Mouse (Mus musculus) hindbrain, embryonic 16.5 days (tissue): ENCODE data around the gene Ston1. TPM values are rescaled to one million over a fixed set of nuclear protein-coding genes. Genes with fewer than 3 reads are reported as not detected.

ENCODE experiments used
- ATAC-seq: fragments of 200-750 bp; cut with Nextera tagmentation; 2 replicates; pipeline ENCODE4 v1.8.0; 2017; ENCODE audit warnings: moderate TSS enrichment, moderate library complexity
- H3K27ac ChIP-seq: fragments of 300-500 bp; sonication (generic); 2 replicates; pipeline ENCODE4 v1.5.1; 2014; ENCODE audit warnings: low read depth, mild to moderate bottlenecking, control low read depth, low read length, moderate library complexity
- H3K27me3 ChIP-seq: fragments of 300-500 bp; sonication (generic); replicated peaks from 2 replicates; pipeline ENCODE4 v1.6.1; 2014; ENCODE audit warnings: low read length; ENCODE audit not compliant: control insufficient read depth, insufficient read depth
- H3K36me3 ChIP-seq: fragments of 300-500 bp; sonication (generic); 2 replicates; pipeline ENCODE4 v1.6.1; 2014; ENCODE audit warnings: mild to moderate bottlenecking, low read length, moderate library complexity, mixed read lengths; ENCODE audit not compliant: control insufficient read depth, insufficient read depth
- H3K4me1 ChIP-seq: fragments of 300-500 bp; sonication (generic); 2 replicates; pipeline ENCODE4 v1.6.1; 2014; ENCODE audit warnings: low read depth, low read length; ENCODE audit not compliant: control insufficient read depth, insufficient read depth
- H3K4me2 ChIP-seq: fragments of 300-500 bp; sonication (generic); 2 replicates; pipeline ENCODE4 v1.6.1; 2014; ENCODE audit warnings: mild to moderate bottlenecking, low read length, control low read depth, moderate library complexity
- H3K4me3 ChIP-seq: fragments of 300-500 bp; sonication (generic); 2 replicates; pipeline ENCODE4 v1.5.1; 2014; ENCODE audit warnings: mild to moderate bottlenecking, low read length, control low read depth, moderate library complexity
- H3K9ac ChIP-seq: fragments of 300-500 bp; sonication (generic); 2 replicates; pipeline ENCODE4 v1.6.1; 2014; ENCODE audit warnings: low read depth, mild to moderate bottlenecking, control low read depth, low read length, moderate library complexity
- H3K9me3 ChIP-seq: fragments of 300-500 bp; sonication (generic); 2 replicates; pipeline ENCODE4 v1.6.1; 2014; ENCODE audit warnings: mild to moderate bottlenecking, low read length, moderate library complexity; ENCODE audit not compliant: control insufficient read depth
- WGBS: fragments of 180-500 bp; shearing (Covaris S2); extraction: QIAGEN DNeasy Blood & Tissue Kit; methylation state at CpG from one replicate; pipeline ENCODE4 v1.1.7; 2014; 5-methylcytosine and 5-hydroxymethylcytosine counted together
- polyA plus RNA-seq: library from polyadenylated mRNA; unstranded; fragments of >200 nt; fragmentation: Nextera tagmentation; extraction: Ambion mirVana; gene quantifications from 2 replicates; pipeline ENCODE4 v1.2.1, GENCODE M21; 2015

Gene Ston1
- polyA plus RNA-seq, 1 experiment from 2014 or later, result 2.1 TPM

DNA sequence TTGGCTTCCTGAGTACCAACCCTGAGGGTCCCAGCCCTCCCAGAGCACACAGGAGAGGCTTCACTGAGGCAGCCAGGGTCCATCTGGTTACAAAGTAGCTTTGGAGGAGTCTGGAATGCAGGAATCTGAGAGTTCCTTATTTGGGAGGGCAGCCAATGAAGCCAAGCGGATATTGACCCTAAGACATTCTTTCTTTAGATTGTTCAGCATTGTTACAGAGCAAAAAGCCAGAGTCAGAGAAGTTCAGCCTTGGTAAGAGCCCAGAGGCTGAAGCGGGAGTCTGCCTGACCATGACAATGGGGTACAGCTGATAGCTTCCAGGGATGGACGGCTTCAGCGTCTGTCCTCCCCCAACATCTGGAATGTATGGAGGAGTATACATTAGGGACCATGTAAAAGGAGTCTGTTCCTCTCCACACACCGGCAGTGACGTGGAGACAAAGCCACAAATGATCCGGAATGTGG lies 28.9 kb downstream of the Ston1 start:
- Histone ChIP-seq H3K4me2 (no peak overlapping the region), H3K36me3 (no peaks in the 10 kb centered on the region), H3K4me3 (no peak overlapping the region), H3K9me3 (no peaks in the 10 kb centered on the region), H3K9ac (no peak overlapping the region), H3K27me3 (no peaks in the 10 kb centered on the region), H3K27ac (no peak overlapping the region), H3K4me1 (peaks cover 9% of the 10 kb centered on the region)
- WGBS, result 42% methylated on average over 7 of the region's 7 CpGs
- ATAC-seq, result no peak

DNA sequence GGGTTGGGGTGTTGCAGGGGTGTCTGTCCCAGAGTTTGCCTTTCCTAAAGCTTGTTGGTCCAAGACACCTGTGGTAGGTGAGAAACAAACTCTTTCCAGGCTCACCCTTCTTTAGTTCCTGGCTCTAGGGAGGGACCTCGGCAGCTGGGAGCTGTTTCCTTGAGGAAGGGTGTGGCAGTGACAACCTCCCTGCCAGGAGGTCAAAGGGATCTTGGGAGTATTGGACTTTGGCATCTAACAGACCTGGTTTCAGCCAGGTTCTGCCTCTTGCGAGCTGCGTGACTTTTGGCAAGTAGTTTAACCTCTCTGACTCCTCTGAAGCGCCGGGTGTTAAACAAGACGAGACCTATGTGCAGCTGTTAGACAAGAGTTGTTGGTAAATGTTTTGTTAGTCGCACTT lies 29.7 kb downstream of the Ston1 start:
- 79% methylated on average over 7 of the region's 7 CpGs for WGBS
- no peak for ATAC-seq
- no peak overlapping the region for H3K4me3 ChIP-seq
- H3K27ac ChIP-seq, result no peak overlapping the region
- H3K27me3 ChIP-seq, result no peaks in the 10 kb centered on the region
- H3K9me3 ChIP-seq, result no peaks in the 10 kb centered on the region
- no peak overlapping the region; the same call in 1 of the 2 replicates for H3K4me2 ChIP-seq
- H3K36me3 ChIP-seq, result no peaks in the 10 kb centered on the region
- H3K4me1 ChIP-seq, result peaks cover 9% of the 10 kb centered on the region
- H3K9ac ChIP-seq, result no peak overlapping the region

DNA sequence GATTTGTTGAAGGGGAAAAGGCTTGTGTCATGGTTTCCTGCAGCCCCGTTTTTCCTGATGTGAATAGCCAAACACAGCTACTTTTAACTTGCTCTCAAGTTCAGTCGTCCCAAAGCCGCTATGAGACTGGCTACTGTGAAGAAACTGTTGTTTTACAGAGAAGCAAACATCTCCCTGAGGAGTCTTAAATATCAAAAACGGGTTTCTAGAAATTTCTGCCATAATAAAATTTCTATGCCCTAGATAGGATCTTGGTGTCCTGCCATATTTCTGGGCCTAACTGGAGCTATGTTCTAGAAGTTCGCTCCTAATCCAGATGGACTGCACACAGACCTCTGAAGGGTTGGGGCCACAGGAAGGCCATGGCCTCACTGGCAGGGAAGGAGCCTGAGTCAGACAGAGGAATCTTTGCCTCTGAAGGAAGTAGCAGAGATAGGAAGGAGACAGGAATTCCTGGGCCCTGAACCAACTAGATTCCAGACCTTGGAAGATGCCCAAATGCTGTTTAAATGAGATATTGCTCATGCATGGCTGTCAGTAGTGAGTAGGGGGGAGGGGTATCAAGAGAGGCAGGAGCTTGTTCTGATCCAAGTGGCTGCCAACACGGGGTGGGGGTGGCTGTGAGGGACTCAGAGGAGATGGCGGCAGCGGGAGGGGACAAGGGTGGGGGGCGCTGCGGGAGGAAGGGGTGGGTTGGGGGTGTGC lies 31.3 kb downstream of the Ston1 start:
- H3K4me1 ChIP-seq, result peaks cover 9% of the 10 kb centered on the region
- H3K27me3 ChIP-seq, result no peaks in the 10 kb centered on the region
- no peaks in the 10 kb centered on the region for H3K9me3 ChIP-seq
- no peak overlapping the region for H3K9ac ChIP-seq
- ATAC-seq, result peak; percentile 67
- 42% methylated on average over 10 of the region's 10 CpGs for WGBS
- peak overlapping the region; percentile 60 for H3K27ac ChIP-seq
- H3K36me3 ChIP-seq, result no peaks in the 10 kb centered on the region
- peak overlapping the region; percentile 3; the same call in 1 of the 2 replicates for H3K4me2 ChIP-seq
- H3K4me3 ChIP-seq, result no peak overlapping the region

DNA sequence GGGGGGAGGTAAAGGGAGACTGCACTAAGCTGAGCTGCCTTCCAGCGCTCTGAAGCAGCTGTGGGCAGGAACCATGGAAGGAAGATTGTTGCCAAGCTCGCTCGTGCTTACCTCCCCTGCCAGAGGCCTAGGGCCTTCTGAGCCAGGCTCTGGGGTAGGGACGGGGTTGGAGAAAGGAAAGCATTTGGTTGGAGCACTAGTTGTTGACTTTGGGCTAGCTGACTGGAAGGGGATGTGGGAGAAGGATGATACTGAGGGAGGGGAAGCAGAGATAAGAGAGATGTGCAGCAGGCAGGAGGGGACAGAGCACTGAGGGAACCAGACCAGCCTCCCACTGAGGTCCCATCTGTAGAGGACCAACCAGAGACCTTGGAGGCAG lies 31.9 kb downstream of the Ston1 start:
- Histone ChIP-seq H3K27ac (peak overlapping the region; percentile 60), H3K4me1 (peaks cover 9% of the 10 kb centered on the region), H3K4me3 (no peak overlapping the region), H3K4me2 (peak overlapping the region; percentile 3; the same call in 1 of the 2 replicates), H3K27me3 (no peaks in the 10 kb centered on the region), H3K36me3 (no peaks in the 10 kb centered on the region), H3K9me3 (no peaks in the 10 kb centered on the region), H3K9ac (no peak overlapping the region)
- 13% methylated on average over 4 of the region's 4 CpGs for WGBS
- peak; percentile 82 for ATAC-seq

DNA sequence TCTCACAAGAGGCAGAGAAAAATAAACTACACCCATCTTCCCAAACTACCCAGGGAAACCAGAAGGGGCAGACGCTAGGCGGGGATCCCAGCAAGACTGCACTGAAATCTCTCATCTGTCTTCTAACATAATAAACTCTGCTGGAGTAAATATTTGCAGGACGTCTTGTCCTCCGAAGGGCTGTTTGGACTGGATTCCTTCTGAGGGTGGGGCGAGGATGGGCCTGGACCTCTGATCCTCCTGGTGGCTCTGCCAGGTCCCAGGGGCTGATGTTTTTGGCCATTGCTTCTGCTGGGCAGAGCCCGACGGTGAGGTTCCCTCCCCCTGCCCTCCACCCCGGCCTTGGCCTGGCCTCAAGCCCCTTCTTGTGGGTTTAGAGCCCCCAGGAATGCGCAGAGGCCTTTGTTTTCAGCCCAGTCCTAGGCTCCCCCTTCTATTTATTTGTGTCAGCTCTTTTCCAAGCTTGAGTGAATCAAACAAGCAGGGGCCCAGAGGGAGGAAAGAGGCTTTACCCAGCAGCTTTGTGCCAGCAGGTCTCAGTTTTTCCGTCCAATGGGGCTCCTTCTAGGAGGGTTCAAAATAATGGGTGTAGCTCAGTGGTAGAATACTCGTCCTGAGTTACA lies 32.6 kb downstream of the Ston1 start:
- Histone ChIP-seq H3K4me1 (peaks cover 9% of the 10 kb centered on the region), H3K27me3 (no peaks in the 10 kb centered on the region), H3K9ac (no peak overlapping the region), H3K9me3 (no peaks in the 10 kb centered on the region), H3K4me2 (no peak overlapping the region), H3K27ac (peak overlapping the region; percentile 60), H3K4me3 (no peak overlapping the region), H3K36me3 (no peaks in the 10 kb centered on the region)
- WGBS, result 15% methylated on average over 11 of the region's 11 CpGs
- peak; percentile 72 for ATAC-seq

DNA sequence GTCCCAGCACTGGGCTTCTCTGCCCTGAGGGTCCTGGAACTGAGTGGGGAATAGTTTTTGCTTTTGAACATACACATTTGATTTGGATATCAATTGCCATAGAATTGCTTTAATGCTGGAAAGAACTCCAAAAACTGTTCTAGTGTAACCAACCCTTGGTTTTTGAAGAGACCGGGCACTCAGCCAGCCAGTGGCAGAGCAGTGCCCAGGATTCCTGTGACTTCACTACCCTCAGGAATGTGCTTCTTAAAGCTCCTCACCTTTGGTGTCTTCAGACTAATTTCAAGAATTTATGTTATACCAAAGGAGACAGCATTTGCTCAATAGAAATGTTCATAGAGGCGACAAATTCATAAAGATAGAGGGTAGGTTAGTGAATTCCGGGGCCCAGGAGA lies 33.1 kb downstream of the Ston1 start:
- Histone ChIP-seq H3K27me3 (no peaks in the 10 kb centered on the region), H3K4me2 (no peak overlapping the region), H3K4me3 (no peak overlapping the region), H3K9ac (no peak overlapping the region), H3K9me3 (no peaks in the 10 kb centered on the region), H3K4me1 (peaks cover 9% of the 10 kb centered on the region), H3K36me3 (no peaks in the 10 kb centered on the region), H3K27ac (peak overlapping the region; percentile 60)
- WGBS, result 72% methylated on average over 3 of the region's 3 CpGs
- 0 out of 2 replicates have a peak, but pooled peaks have one; percentile 9 for ATAC-seq

DNA sequence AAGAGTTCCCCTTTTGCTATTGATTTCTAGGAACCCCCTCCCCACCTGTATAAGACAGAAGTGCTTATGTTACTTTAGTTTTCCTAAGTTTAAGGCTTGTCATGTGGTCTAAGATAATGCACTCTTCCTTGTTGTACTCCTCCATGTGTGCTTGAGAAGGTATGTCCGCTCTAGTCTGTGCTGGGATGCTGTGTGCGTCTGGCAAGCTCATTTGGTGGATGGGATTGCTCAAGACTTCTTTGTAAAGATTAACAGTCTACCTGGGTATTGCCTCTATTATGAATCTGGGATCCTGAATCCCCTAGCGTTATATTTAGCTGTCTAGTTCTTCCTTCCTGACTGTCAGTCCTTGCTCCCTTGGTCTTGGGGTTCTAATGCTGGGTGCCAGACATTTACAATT lies 35.1 kb downstream of the Ston1 start:
- H3K4me2 ChIP-seq, result no peak overlapping the region
- 95% methylated on average over 3 of the region's 3 CpGs for WGBS
- peaks cover 9% of the 10 kb centered on the region for H3K4me1 ChIP-seq
- no peak overlapping the region for H3K4me3 ChIP-seq
- ATAC-seq, result no peak
- H3K27me3 ChIP-seq, result no peaks in the 10 kb centered on the region
- no peaks in the 10 kb centered on the region for H3K36me3 ChIP-seq
- H3K9ac ChIP-seq, result no peak overlapping the region
- H3K27ac ChIP-seq, result no peak overlapping the region
- no peaks in the 10 kb centered on the region for H3K9me3 ChIP-seq

DNA sequence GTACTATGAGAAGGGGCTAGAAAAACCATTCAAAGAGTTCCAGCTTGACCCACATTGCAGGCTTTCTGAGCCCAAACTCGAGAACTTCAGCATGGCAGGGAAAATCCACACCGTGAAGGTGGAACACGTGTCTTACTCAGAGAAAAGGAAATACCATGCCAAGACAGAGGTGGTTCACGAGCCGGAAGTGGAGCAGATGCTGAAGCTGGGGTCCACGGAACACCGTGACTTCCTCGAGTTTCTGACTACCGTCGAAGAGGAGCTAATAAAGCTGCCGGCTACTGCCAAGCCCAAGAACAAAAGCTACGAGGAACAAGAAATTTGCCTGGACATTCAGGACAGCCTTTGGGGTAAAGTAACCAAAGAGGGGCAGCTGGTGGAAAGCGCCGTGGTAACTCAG lies 38.6 kb downstream of the Ston1 start:
- Histone ChIP-seq H3K36me3 (no peaks in the 10 kb centered on the region), H3K27ac (no peak overlapping the region), H3K4me3 (no peak overlapping the region), H3K27me3 (no peaks in the 10 kb centered on the region), H3K4me2 (no peak overlapping the region), H3K9me3 (no peaks in the 10 kb centered on the region), H3K4me1 (no peaks in the 10 kb centered on the region), H3K9ac (no peak overlapping the region)
- no peak for ATAC-seq
- 78% methylated on average over 14 of the region's 14 CpGs for WGBS

DNA sequence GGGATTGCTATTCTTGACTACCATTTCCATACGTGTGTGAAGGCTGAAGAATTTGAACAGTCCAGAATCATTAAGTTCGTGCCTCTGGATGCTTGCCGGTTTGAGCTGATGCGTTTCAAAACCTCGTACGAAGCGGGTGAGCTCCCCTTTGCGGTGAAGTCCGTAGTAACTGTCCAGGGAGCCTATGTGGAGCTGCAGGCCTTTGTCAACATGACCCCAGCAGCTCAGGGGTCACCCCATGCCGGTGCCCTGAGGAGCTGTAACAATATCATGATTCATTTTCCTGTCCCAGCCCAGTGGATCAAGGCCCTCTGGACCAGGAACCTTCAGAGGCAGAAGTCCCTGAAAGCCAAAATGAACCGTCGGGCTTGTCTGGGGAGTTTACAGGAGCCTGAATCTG lies 39.1 kb downstream of the Ston1 start:
- H3K4me2 ChIP-seq, result no peak overlapping the region
- 40% methylated on average over 12 of the region's 12 CpGs for WGBS

More for the DNA sequence above, 39.1 kb downstream of the Ston1 start:
- Histone ChIP-seq H3K9ac (no peak overlapping the region), H3K9me3 (no peaks in the 10 kb centered on the region), H3K27me3 (no peaks in the 10 kb centered on the region), H3K27ac (no peak overlapping the region), H3K36me3 (no peaks in the 10 kb centered on the region), H3K4me1 (no peaks in the 10 kb centered on the region), H3K4me3 (no peak overlapping the region)
- ATAC-seq, result no peak
